Mouse (Mus musculus): ENCODE results near the gene Ppt2. TPM values are rescaled to one million over a fixed set of nuclear protein-coding genes. Genes with fewer than 3 reads are reported as not detected.

The Ppt2 gene
- polyA plus RNA-seq, 1 experiment from 2014 or later = 24.9 TPM

DNA sequence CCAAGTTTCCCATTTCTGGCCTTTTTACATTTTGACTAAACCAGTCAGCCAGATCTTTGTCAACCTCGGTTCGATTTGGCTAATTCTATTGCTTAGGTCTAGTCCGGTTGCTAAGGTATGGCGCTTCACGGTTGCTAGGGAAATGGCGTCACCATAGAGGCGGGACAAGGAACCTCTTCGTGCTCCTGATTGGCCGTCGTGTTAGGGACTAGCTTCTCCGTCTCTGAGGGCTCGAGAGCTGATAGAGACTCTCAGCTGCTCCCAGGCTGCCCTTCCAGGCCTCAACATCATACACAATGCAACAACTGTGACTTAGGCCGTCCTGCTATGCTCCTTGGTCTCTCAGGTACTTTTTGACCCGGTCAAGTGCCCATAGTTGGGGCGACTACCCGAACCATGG is 16.3 kb upstream of the Ppt2 start, which contains the start of gene Fkbpl:
Gene Fkbpl, plus strand, starts transcription at position 157 of the 400 bp plus-strand sequence.
- Histone ChIP-seq H3K4me2 (replicated peaks; ENCODE audit: low read depth, low read length) (peak within 1 kb of the TSS; percentile 67), H3K9me3 (ENCODE audit: low read length) (no peaks in the 10 kb centered on the region), H3K27ac (ENCODE audit: low read length) (peak within 1 kb of the TSS; percentile 85), H3K36me3 (ENCODE audit: insufficient read depth, low read length) (no peaks in the 10 kb centered on the region), H3K4me1 (ENCODE audit: insufficient read depth, low read depth, low read length) (peaks cover 15% of the 10 kb centered on the region), H3K4me3 (ENCODE audit: low read depth, low read length) (peak within 1 kb of the TSS; percentile 54), H3K9ac (replicated peaks; ENCODE audit: low read depth) (peak within 1 kb of the TSS; percentile 58), H3K27me3 (replicated peaks; ENCODE audit: insufficient read depth, low read length) (no peaks in the 10 kb centered on the region)
- TF ChIP-seq EP300 (IDR thresholded peaks at IDR 0.05) (no peak), CTCF (IDR thresholded peaks at IDR 0.05) (no peak)
- ATAC-seq = peak; percentile 78
- peak; percentile 98 for DNase-seq (ENCODE audit: low spot score)
- WGBS = under 1% methylated on average over 16 of the region's 16 CpGs

DNA sequence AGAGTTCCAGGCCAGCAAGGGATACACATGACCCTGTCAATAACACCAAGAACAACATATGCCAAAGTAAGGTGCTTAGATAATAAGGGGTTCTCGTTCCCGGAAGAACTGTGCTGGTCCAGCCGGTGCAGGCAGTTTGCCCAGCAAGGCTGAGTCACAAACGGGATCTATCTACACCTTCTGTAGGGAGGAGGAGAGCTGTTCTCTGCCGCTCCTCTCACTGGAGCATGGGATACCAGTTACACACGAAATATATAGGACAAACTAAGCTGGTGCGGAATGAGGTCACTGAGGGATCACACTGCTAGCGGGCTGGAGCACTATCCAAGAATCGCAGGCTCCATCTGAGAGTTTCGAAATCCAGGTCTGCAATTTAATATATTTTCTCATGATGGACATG is 15.6 kb upstream of the Ppt2 start:
- DNase-seq (ENCODE audit: low spot score) (no peak), ATAC-seq (no peak)
- TF ChIP-seq CTCF (IDR thresholded peaks at IDR 0.05) (no peak), EP300 (IDR thresholded peaks at IDR 0.05) (no peak)
- no peaks in the 10 kb centered on the region for H3K27me3 ChIP-seq (replicated peaks; ENCODE audit: insufficient read depth, low read length)
- no peak overlapping the region for H3K4me3 ChIP-seq (ENCODE audit: low read depth, low read length)
- no peaks in the 10 kb centered on the region for H3K36me3 ChIP-seq (ENCODE audit: insufficient read depth, low read length)
- H3K4me2 ChIP-seq (replicated peaks; ENCODE audit: low read depth, low read length) = no peak overlapping the region
- no peaks in the 10 kb centered on the region for H3K9me3 ChIP-seq (ENCODE audit: low read length)
- H3K4me1 ChIP-seq (ENCODE audit: insufficient read depth, low read depth, low read length) = peaks cover 15% of the 10 kb centered on the region
- no peak overlapping the region for H3K9ac ChIP-seq (replicated peaks; ENCODE audit: low read depth)
- WGBS = 74% methylated on average over 10 of the region's 10 CpGs
- H3K27ac ChIP-seq (ENCODE audit: low read length) = no peak overlapping the region

DNA sequence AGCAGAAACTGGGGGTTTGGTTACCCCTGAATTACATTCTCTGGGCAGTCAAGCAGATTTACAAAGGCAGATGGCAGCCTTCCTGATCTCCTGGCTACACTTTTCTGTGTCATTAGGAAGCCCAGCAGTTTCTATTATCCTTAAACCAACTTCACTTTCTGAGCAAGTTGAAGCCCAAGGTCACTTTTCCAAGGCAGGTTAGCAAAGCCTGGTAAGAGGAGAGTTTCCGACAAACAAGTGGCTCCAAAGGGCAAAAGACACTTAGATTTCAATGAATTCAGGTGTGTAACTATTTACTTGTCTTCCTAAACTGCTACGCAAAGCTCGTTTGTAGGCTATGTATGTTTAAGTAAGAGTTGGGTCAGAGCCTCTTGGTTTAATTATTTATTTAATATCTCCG is 15.1 kb upstream of the Ppt2 start:
- H3K27me3 ChIP-seq (replicated peaks; ENCODE audit: insufficient read depth, low read length) = no peaks in the 10 kb centered on the region
- peaks cover 15% of the 10 kb centered on the region for H3K4me1 ChIP-seq (ENCODE audit: insufficient read depth, low read depth, low read length)
- 82% methylated on average over 4 of the region's 4 CpGs for WGBS
- no peak overlapping the region for H3K4me3 ChIP-seq (ENCODE audit: low read depth, low read length)
- TF ChIP-seq EP300 (IDR thresholded peaks at IDR 0.05) (no peak), CTCF (IDR thresholded peaks at IDR 0.05) (no peak)
- no peak overlapping the region for H3K9ac ChIP-seq (replicated peaks; ENCODE audit: low read depth)
- H3K4me2 ChIP-seq (replicated peaks; ENCODE audit: low read depth, low read length) = no peak overlapping the region
- no peaks in the 10 kb centered on the region for H3K9me3 ChIP-seq (ENCODE audit: low read length)
- H3K27ac ChIP-seq (ENCODE audit: low read length) = no peak overlapping the region
- DNase-seq (ENCODE audit: low spot score) = no peak
- no peaks in the 10 kb centered on the region for H3K36me3 ChIP-seq (ENCODE audit: insufficient read depth, low read length)
- no peak for ATAC-seq

DNA sequence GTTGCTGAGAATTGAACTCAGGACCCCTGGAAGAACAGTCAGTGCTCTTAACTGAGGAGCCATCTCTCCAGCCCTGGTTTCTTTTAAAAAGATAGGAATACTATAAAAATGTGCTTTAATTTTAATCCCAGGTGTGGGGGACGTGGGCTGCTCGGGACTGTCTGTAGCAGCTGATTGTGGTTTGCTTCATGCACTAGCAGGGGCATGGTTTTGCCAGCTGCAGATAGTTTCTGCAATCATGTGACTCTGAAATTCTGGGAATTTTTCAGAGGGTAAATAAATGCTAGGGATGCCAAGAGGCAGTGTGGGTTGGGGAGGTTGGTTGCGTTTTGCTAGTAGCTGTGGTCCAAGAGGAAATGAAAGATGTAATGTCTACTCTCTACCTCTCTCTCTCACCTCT is 13.6 kb upstream of the Ppt2 start:
- Histone ChIP-seq H3K9ac (replicated peaks; ENCODE audit: low read depth) (no peak overlapping the region), H3K27me3 (replicated peaks; ENCODE audit: insufficient read depth, low read length) (no peaks in the 10 kb centered on the region), H3K4me2 (replicated peaks; ENCODE audit: low read depth, low read length) (no peak overlapping the region), H3K36me3 (ENCODE audit: insufficient read depth, low read length) (no peaks in the 10 kb centered on the region), H3K9me3 (ENCODE audit: low read length) (no peaks in the 10 kb centered on the region), H3K4me3 (ENCODE audit: low read depth, low read length) (no peak overlapping the region), H3K4me1 (ENCODE audit: insufficient read depth, low read depth, low read length) (peaks cover 10% of the 10 kb centered on the region), H3K27ac (ENCODE audit: low read length) (no peak overlapping the region)
- WGBS = 74% methylated on average over 3 of the region's 3 CpGs
- ATAC-seq = no peak
- DNase-seq (ENCODE audit: low spot score) = no peak
- TF ChIP-seq EP300 (IDR thresholded peaks at IDR 0.05) (no peak), CTCF (IDR thresholded peaks at IDR 0.05) (no peak)

DNA sequence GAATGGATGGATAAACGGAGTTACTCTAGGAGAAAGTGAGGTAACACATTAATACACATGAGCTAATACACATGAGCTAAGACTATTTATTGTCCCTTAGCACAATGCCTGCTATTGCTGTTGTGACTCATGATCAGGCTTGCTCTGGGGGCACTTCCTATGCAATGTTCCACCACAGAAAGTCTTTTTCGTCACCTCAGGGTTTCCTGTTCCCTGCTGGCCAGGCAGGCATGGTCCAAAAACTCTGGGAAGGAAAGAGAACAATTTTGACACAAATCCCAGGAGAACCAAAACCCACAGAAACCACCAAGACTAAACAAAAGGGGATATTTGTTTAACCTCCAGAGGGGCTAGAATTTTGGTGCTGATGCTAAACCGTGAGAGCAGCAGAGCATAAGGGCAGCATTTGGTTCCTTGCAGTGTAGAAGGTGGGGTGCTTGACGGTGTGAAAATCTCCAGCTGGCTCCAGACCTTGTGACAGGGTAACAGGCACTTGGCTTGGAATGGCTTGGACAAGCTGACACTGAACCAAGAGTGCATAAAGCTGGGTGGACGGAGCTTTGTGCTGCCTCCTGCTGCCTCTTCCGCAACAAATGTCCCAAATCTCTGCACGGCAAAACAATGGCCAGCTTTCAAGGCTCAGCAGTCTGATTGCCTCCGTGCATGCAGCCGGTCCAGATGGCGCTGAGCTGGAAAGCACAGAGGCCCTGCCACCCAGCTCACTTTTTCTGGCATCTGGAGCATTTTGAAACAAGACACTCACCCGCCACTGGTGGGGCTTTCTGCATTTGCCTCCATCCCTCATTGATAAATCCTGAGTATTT is 12.7 kb upstream of the Ppt2 start:
- no peak overlapping the region for H3K9ac ChIP-seq (replicated peaks; ENCODE audit: low read depth)
- WGBS = 13% methylated on average over 11 of the region's 11 CpGs
- H3K36me3 ChIP-seq (ENCODE audit: insufficient read depth, low read length) = no peaks in the 10 kb centered on the region
- H3K4me3 ChIP-seq (ENCODE audit: low read depth, low read length) = no peak overlapping the region
- peak; percentile 46 for ATAC-seq
- DNase-seq (ENCODE audit: low spot score) = peak; percentile 81
- no peaks in the 10 kb centered on the region for H3K9me3 ChIP-seq (ENCODE audit: low read length)
- peak; percentile 54 for TF ChIP-seq CTCF (IDR thresholded peaks at IDR 0.05)
- TF ChIP-seq EP300 (IDR thresholded peaks at IDR 0.05) = peak; percentile 27; the same call in 1 of the 2 replicates
- H3K27me3 ChIP-seq (replicated peaks; ENCODE audit: insufficient read depth, low read length) = no peaks in the 10 kb centered on the region
- H3K4me2 ChIP-seq (replicated peaks; ENCODE audit: low read depth, low read length) = no peak overlapping the region
- peaks cover 10% of the 10 kb centered on the region for H3K4me1 ChIP-seq (ENCODE audit: insufficient read depth, low read depth, low read length)
- peak overlapping the region; percentile 68 for H3K27ac ChIP-seq (ENCODE audit: low read length)

DNA sequence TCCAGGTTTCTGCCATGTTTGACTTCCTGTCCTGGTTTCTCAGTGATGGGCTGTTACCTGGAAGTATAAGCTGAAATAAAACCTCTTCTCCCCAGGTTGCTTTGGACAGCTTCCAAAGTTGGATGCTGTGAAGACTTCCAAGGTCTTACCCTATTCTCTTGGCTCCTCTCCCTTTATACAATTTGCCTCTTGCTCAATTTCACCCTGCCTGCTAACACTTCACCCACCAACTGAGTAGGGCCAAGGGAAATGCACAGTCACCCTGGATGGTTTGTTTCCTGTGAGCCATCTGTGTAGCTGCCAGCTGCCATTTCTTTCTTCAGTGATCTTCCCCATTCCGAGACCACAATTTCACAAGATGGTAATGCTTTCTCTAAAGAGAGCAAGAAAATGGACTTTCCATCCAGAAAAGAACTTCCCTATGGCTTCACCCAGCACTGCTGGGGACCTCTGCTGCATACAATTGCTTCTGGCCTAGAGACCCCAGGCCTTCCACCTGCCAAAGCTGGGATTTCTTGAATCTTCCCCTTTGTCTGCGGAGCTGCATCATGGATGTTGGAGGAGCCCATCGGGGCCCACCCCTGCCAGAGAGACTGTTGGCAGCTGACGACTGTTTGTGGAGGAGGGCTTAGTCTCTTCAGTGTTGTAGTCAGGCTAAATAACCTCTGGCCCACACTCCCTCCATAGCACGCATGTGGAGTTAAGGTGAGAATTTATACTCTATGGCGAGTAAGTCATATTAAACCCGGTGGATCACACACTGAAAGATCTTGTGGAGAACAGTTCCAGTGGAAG is 11.3 kb upstream of the Ppt2 start:
- H3K27ac ChIP-seq (ENCODE audit: low read length) = peak overlapping the region; percentile 44
- 72% methylated on average over 7 of the region's 7 CpGs for WGBS
- no peak for TF ChIP-seq EP300 (IDR thresholded peaks at IDR 0.05)
- no peak for TF ChIP-seq CTCF (IDR thresholded peaks at IDR 0.05)
- H3K36me3 ChIP-seq (ENCODE audit: insufficient read depth, low read length) = no peaks in the 10 kb centered on the region
- H3K9ac ChIP-seq (replicated peaks; ENCODE audit: low read depth) = no peak overlapping the region
- no peaks in the 10 kb centered on the region for H3K9me3 ChIP-seq (ENCODE audit: low read length)
- H3K4me2 ChIP-seq (replicated peaks; ENCODE audit: low read depth, low read length) = no peak overlapping the region
- H3K27me3 ChIP-seq (replicated peaks; ENCODE audit: insufficient read depth, low read length) = no peaks in the 10 kb centered on the region
- peaks cover 3% of the 10 kb centered on the region; the same call in 1 of the 2 replicates for H3K4me1 ChIP-seq (ENCODE audit: insufficient read depth, low read depth, low read length)
- no peak overlapping the region for H3K4me3 ChIP-seq (ENCODE audit: low read depth, low read length)
- ATAC-seq (no peak), DNase-seq (ENCODE audit: low spot score) (peak; percentile 51)
